ENCODE assay signal across 12 mouse cellular contexts in the genomic region with DNA sequence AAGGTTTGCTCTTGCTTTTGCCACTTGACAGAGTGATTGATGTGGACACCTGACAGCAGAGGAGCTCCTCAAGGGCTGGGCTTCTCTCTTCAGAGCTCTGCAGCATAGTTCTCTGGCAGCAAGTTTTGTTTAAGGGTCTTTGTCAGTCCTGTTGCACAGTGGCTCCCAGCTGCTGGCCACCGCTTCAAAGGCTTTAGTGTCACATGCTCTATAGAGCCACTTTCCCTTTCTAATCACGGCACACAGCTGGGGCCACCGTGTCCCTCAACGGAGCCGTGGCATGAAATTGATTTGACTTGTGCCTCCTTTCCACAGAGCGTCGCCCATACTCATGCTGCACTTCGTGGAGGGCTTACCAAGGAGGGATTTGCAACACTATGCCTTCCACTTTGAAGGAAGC. TPM values are rescaled to one million over a fixed set of nuclear protein-coding genes. Genes with fewer than 3 reads are reported as not detected.
A peak's percentile ranks its signal among the peaks of the same experiment; 100 is the strongest.
DNase-seq lines count a peak whose midpoint lies in the region; ATAC-seq lines count a peak whose summit lies in the region.
"Had no signal": no experiment of that assay in that cellular context is flagged by ENCODE, and none has a peak within 500 bp of the region (broad histone marks: within the 10 kb centered on the region; RNA-seq: fewer than 3 reads in every experiment).

No protein-coding gene starts in this region.

- WGBS in embryonic facial prominence, embryonic 15.5 days, result 59% methylated on average over 8 of the region's 8 CpGs
- 45% methylated on average over 8 of the region's 8 CpGs for WGBS in neural tube, embryonic 11.5 days

- no peak overlapping the region for H3K4me3 ChIP-seq in embryonic facial prominence, embryonic 15.5 days (replicated peaks)
- H3K4me3 ChIP-seq in neural tube, embryonic 11.5 days (ENCODE audit: low read depth, low read length), result no peak overlapping the region
- H3K4me3 ChIP-seq: liver, embryonic 12.5 days had no signal

- no peaks in the 10 kb centered on the region for H3K9me3 ChIP-seq in embryonic facial prominence, embryonic 15.5 days (replicated peaks)
- H3K9me3 ChIP-seq in neural tube, embryonic 11.5 days (ENCODE audit: control insufficient read depth, low read length), result no peaks in the 10 kb centered on the region
- H3K9me3 ChIP-seq: liver, embryonic 12.5 days had no signal

- 0 out of 2 replicates have a peak, but pooled peaks have one; percentile 7 for ATAC-seq in embryonic facial prominence, embryonic 15.5 days (ENCODE audit: insufficient number of reproducible peaks, low FRiP score, low TSS enrichment, low read depth)
- peak; percentile 86 for ATAC-seq in neural tube, embryonic 11.5 days (ENCODE audit: insufficient read depth, low FRiP score, low TSS enrichment)
- ATAC-seq: forebrain, embryonic 16.5 days; liver, embryonic 12.5 days had no signal

- no peak overlapping the region for H3K27ac ChIP-seq in embryonic facial prominence, embryonic 15.5 days (replicated peaks)
- H3K27ac ChIP-seq in neural tube, embryonic 11.5 days (ENCODE audit: low read depth, low read length), result no peak overlapping the region
- H3K27ac ChIP-seq: liver, embryonic 12.5 days had no signal

- H3K4me1 ChIP-seq in embryonic facial prominence, embryonic 15.5 days, result no peaks in the 10 kb centered on the region
- H3K4me1 ChIP-seq in neural tube, embryonic 11.5 days (ENCODE audit: control insufficient read depth, insufficient read depth, low read length), result peaks cover 9% of the 10 kb centered on the region

- DNase-seq in left cerebral cortex, postnatal 4 days, result peak; percentile 15
- DNase-seq in left cerebral cortex, postnatal 14 days (ENCODE audit: low spot score in 2 of 2), result no peak
- peak; percentile 37 for DNase-seq in lung, postnatal 10 days
- peak; percentile 78 for DNase-seq in neural tube, embryonic 11.5 days (ENCODE audit: low spot score)
- no peak for DNase-seq in frontal cortex, postnatal 10 days (ENCODE audit: low spot score in 2 of 2)
- no peak for DNase-seq in right cerebral cortex, adult 18-20 months
- DNase-seq: kidney, adult 18-20 months; layer of hippocampus, postnatal 36 days had no signal

- H3K9ac ChIP-seq in embryonic facial prominence, embryonic 15.5 days, result no peak overlapping the region
- H3K9ac ChIP-seq in neural tube, embryonic 11.5 days (ENCODE audit: low read length), result no peak overlapping the region
- H3K9ac ChIP-seq: liver, embryonic 12.5 days had no signal

- H3K4me2 ChIP-seq in embryonic facial prominence, embryonic 15.5 days (replicated peaks), result no peak overlapping the region
- H3K4me2 ChIP-seq in neural tube, embryonic 11.5 days (ENCODE audit: low read depth), result no peak overlapping the region
- H3K4me2 ChIP-seq: liver, embryonic 12.5 days had no signal

- peaks cover 62% of the 10 kb centered on the region for H3K36me3 ChIP-seq in embryonic facial prominence, embryonic 15.5 days
- peaks cover 28% of the 10 kb centered on the region for H3K36me3 ChIP-seq in neural tube, embryonic 11.5 days (ENCODE audit: control insufficient read depth, insufficient read depth, low read length)

- intact Hi-C loops in left cerebral cortex, postnatal 4 days (cut with DNase I), result no loop called here
- intact Hi-C loops in left cerebral cortex, postnatal 14 days (cut with DNase I), result no loop called here

- H3K27me3 ChIP-seq in embryonic facial prominence, embryonic 15.5 days, result no peaks in the 10 kb centered on the region
- H3K27me3 ChIP-seq in neural tube, embryonic 11.5 days (ENCODE audit: control insufficient read depth, insufficient read depth, low read length), result no peaks in the 10 kb centered on the region
- H3K27me3 ChIP-seq: CH12.LX; liver, embryonic 12.5 days had no signal

RNA-seq across cellular contexts. Expression of a gene that starts 25.0 kb away (rescaled TPM):
- 100 to 1,000 TPM; 291 to 345 TPM for total RNA-seq in left cerebral cortex, postnatal 4 days (2021)
- total RNA-seq in left cerebral cortex, postnatal 14 days (2021), result 100 to 1,000 TPM; 157 to 159 TPM
- 1,034 and 1,068 TPM in 2 replicates for polyA plus RNA-seq in embryonic facial prominence, embryonic 15.5 days (2015; fragmentation: Nextera tagmentation; extraction: Ambion mirVana)
- 1,783 and 1,801 TPM in 2 replicates for polyA plus RNA-seq in neural tube, embryonic 11.5 days (2014; fragmentation: Nextera tagmentation; extraction: Ambion mirVana)

RNA-seq across cellular contexts. Expression of a gene that starts 25.2 kb away (rescaled TPM):
- 10 to 100 TPM; 53.5 to 61.5 TPM for total RNA-seq in left cerebral cortex, postnatal 4 days (2021)
- total RNA-seq in left cerebral cortex, postnatal 14 days (2021), result 10 to 100 TPM; 43.6 to 48.1 TPM
- polyA plus RNA-seq in embryonic facial prominence, embryonic 15.5 days (2015; fragmentation: Nextera tagmentation; extraction: Ambion mirVana), result 36.0 and 36.2 TPM in 2 replicates
- polyA plus RNA-seq in neural tube, embryonic 11.5 days (2014; fragmentation: Nextera tagmentation; extraction: Ambion mirVana), result 73.3 and 78.6 TPM in 2 replicates

RNA-seq across cellular contexts. Expression of a gene that starts 55.2 kb away (rescaled TPM):
- total RNA-seq in left cerebral cortex, postnatal 4 days (2021), result 1 to 10 TPM; 6.4 to 7.8 TPM
- total RNA-seq in left cerebral cortex, postnatal 14 days (2021), result 10 to 100 TPM in 1 of 2 experiments, 1 to 10 TPM in 1; 8.1 to 11.7 TPM
- 18.0 and 24.0 TPM in 2 replicates for polyA plus RNA-seq in embryonic facial prominence, embryonic 15.5 days (2015; fragmentation: Nextera tagmentation; extraction: Ambion mirVana)
- polyA plus RNA-seq in neural tube, embryonic 11.5 days (2014; fragmentation: Nextera tagmentation; extraction: Ambion mirVana), result 6.0 and 6.6 TPM in 2 replicates

Comparison
In these comparisons a context has a peak if more than half of its experiments do, and no peak if none do; other contexts are left out.
1. DNase-seq: peak in left cerebral cortex, postnatal 4 days (single experiment), lung, postnatal 10 days (single experiment) and neural tube, embryonic 11.5 days (single experiment); none in left cerebral cortex, postnatal 14 days (0 of 2), frontal cortex, postnatal 10 days (0 of 2) and right cerebral cortex, adult 18-20 months (single experiment).